Mouse (Mus musculus) liver, embryonic 11.5 days (tissue): ENCODE measurements at regions not wholly inside any gene's neighbourhood (a gene's known extent, or its start where the extent isn't known, plus 50 kb on each side); places are given as distances from the start of the nearest gene placed in this dataset.

Experiments used
- ATAC-seq: fragments of 200-750 bp; cut with Nextera tagmentation; replicated peaks from 2 replicates; pipeline ENCODE4 v1.8.0; 2017; ENCODE audit warnings: moderate number of reproducible peaks, mild to moderate bottlenecking, moderate TSS enrichment, moderate library complexity; ENCODE audit not compliant: low FRiP score
- DNase-seq: peaks from one replicate; pipeline ENCODE4 v3.0.0-alpha.2; 2017; ENCODE audit warnings: low spot score
- H3K27ac ChIP-seq: fragments of 300-500 bp; sonication (generic); 2 replicates; pipeline ENCODE4 v1.5.1; 2014; ENCODE audit warnings: mild to moderate bottlenecking, low read depth, low read length, control low read depth
- H3K27me3 ChIP-seq: fragments of 300-500 bp; sonication (generic); replicated peaks from 2 replicates; pipeline ENCODE4 v1.6.1; 2014; ENCODE audit warnings: low read length, mixed read lengths; ENCODE audit not compliant: control insufficient read depth, insufficient read depth
- H3K36me3 ChIP-seq: fragments of 300-500 bp; sonication (generic); 2 replicates; pipeline ENCODE4 v1.6.1; 2014; ENCODE audit warnings: mild to moderate bottlenecking, low read length, moderate library complexity, mixed read lengths; ENCODE audit not compliant: control insufficient read depth, insufficient read depth
- H3K4me1 ChIP-seq: fragments of 300-500 bp; sonication (generic); replicated peaks from 2 replicates; pipeline ENCODE4 v1.6.1; 2014; ENCODE audit warnings: low read length, mixed read lengths; ENCODE audit not compliant: control insufficient read depth, insufficient read depth
- H3K4me2 ChIP-seq: fragments of 300-500 bp; sonication (generic); 2 replicates; pipeline ENCODE4 v1.6.1; 2014; ENCODE audit warnings: mild to moderate bottlenecking, control low read depth, moderate library complexity
- H3K4me3 ChIP-seq: fragments of 300-500 bp; sonication (generic); 2 replicates; pipeline ENCODE4 v1.5.1; 2014; ENCODE audit warnings: low read depth, low read length, control low read depth
- H3K9ac ChIP-seq: fragments of 300-500 bp; sonication (generic); 2 replicates; pipeline ENCODE4 v1.6.1; 2014; ENCODE audit warnings: low read depth, low read length, control low read depth
- H3K9me3 ChIP-seq: fragments of 300-500 bp; sonication (generic); 2 replicates; pipeline ENCODE4 v1.6.1; 2016; ENCODE audit warnings: low read length, inconsistent platforms, mixed read lengths; ENCODE audit not compliant: control insufficient read depth
- WGBS: fragments of 180-500 bp; shearing (Covaris S2); extraction: QIAGEN DNeasy Blood & Tissue Kit; methylation state at CpG from one replicate; pipeline ENCODE4 v1.1.7; 2014; 5-methylcytosine and 5-hydroxymethylcytosine counted together

DNA sequence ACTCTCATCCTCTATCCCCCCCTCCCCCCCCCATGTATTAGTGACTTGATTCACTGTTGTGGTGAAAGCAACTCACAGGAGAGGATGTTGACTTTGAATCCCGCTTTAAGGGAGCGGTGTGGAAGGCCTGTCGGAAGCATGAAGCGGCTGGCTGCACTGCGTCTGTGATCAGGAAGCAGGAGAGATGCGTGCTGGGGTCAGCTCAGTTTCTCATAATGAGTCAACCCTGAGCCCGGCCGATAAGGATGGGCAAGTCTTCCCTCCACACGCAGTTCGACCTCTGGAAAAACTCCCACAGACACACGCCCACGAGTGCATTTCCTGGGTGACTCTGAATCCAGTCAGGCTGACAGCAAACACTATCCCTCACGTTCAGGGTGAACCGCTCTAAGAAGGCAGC is 398.0 kb downstream of the Sox9 start:
- Histone ChIP-seq H3K27ac (no peak overlapping the region), H3K4me1 (no peaks in the 10 kb centered on the region; the same call in 1 of the 2 replicates), H3K9ac (no peak overlapping the region), H3K36me3 (no peaks in the 10 kb centered on the region), H3K4me3 (no peak overlapping the region), H3K27me3 (no peaks in the 10 kb centered on the region), H3K9me3 (no peaks in the 10 kb centered on the region), H3K4me2 (no peak overlapping the region)
- DNase-seq, result no peak
- 49% methylated on average over 14 of the region's 14 CpGs for WGBS
- no peak for ATAC-seq

DNA sequence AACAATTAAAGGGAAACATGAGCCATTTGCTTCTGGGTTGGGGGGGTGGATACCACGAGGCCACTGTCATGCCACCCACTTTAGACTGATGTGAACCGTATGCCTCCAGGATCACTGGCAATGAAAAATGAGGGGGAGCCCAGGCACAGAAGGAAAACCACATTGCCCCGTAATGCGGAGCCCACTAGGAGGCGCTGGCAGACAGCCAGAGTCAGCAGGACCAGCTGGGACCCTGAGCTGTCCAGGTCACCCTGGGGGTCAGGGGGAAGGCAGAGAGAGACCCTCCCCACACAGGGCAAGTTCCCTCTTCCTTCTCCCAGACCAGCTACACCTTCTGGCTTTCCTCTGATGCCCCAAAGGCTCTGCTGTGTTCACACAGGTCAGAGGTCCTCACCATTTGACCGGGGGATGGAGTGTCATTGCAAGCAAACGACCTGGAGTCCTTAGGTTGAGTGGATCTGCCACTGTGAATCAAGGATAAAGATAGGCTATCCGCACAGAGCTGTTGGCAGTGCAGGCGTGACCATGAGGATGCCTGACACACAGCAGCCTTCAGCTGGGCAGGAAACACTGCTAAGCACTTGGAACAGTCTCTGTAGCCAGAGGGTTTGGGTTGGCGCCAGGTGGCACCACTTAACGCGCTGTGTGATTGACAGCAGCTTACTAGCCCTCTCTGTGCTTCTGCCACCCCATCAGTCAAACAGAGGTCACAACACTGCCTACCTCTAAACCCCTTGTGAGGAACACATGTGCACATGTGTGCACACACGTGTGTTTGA is 400.2 kb downstream of the Sox9 start:
- DNase-seq, result no peak
- Histone ChIP-seq H3K4me3 (no peak overlapping the region), H3K9me3 (no peaks in the 10 kb centered on the region), H3K27me3 (no peaks in the 10 kb centered on the region), H3K4me1 (no peaks in the 10 kb centered on the region; the same call in 1 of the 2 replicates), H3K36me3 (no peaks in the 10 kb centered on the region), H3K27ac (no peak overlapping the region), H3K4me2 (no peak overlapping the region), H3K9ac (no peak overlapping the region)
- 70% methylated on average over 13 of the region's 13 CpGs for WGBS
- no peak for ATAC-seq

DNA sequence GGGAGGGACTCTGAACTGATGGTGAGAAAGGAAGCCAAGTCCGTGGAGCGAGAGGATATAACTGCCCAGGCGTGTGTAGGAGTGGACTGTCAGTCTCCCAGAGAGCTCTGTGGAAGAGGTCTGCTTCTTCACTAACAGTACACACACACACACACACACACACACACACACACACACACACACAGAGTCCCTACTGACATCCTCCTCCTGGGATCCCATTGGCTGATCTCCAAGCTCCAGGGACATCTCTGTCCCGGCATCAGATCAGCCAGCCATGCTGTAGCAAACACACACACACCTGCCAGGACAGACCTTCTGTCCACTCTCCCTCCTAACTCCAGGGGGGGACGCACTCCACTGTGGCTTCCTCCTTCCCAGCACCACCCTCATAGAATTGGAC is 401.5 kb downstream of the Sox9 start:
- no peaks in the 10 kb centered on the region for H3K36me3 ChIP-seq
- no peak overlapping the region for H3K4me2 ChIP-seq
- no peak overlapping the region for H3K9ac ChIP-seq
- H3K27me3 ChIP-seq, result no peaks in the 10 kb centered on the region
- no peak overlapping the region for H3K27ac ChIP-seq
- H3K4me1 ChIP-seq, result no peaks in the 10 kb centered on the region; the same call in 1 of the 2 replicates
- no peak overlapping the region for H3K4me3 ChIP-seq
- ATAC-seq (no peak), DNase-seq (no peak)
- 75% methylated on average over 5 of the region's 5 CpGs for WGBS
- no peaks in the 10 kb centered on the region for H3K9me3 ChIP-seq

DNA sequence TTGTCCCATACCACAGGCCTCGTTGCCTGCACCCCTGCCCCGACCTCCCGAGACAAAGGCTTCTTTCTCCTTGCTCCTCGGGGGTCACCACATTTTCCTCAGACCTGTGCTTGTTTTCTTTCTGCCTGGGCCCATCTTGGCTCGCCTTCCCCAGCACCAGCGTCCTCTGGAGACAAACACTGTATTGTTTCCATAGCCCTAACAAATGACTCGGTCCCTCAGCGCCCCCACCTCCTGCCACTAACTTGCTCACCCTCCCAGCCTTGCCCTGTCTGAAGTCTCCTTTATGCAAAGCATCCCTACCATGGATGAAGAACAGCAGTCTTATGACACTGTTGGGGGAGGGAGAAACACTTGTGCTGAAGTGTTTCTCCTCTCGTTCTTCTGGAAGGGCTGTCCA is 402.1 kb downstream of the Sox9 start:
- Histone ChIP-seq H3K4me2 (no peak overlapping the region), H3K4me1 (no peaks in the 10 kb centered on the region; the same call in 1 of the 2 replicates), H3K27me3 (no peaks in the 10 kb centered on the region), H3K9me3 (no peaks in the 10 kb centered on the region), H3K9ac (no peak overlapping the region), H3K36me3 (no peaks in the 10 kb centered on the region), H3K27ac (no peak overlapping the region), H3K4me3 (no peak overlapping the region)
- 52% methylated on average over 9 of the region's 9 CpGs for WGBS
- no peak for DNase-seq
- no peak for ATAC-seq

DNA sequence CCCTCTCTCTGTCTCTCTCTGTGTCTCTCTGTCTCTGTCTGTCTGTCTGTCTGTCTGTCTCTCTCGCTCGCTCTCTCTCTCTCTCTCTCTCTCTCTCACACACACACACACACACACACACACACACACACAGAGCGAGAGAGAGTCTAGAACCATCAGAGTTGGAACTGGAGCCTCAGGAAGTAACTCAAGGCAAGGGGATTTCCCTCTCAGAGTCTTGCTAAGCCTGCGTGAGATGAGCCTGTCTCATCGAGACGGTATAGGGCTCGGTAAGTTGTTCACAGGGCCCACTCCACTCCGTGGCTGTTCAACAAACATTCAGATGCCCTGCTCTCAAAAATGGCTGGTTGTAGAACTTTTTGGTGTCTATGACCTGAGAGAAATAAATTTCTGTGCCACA is 405.4 kb downstream of the Sox9 start:
- Histone ChIP-seq H3K36me3 (no peaks in the 10 kb centered on the region), H3K27me3 (no peaks in the 10 kb centered on the region), H3K9me3 (no peaks in the 10 kb centered on the region), H3K4me1 (no peaks in the 10 kb centered on the region), H3K4me2 (no peak overlapping the region), H3K27ac (no peak overlapping the region), H3K9ac (no peak overlapping the region), H3K4me3 (no peak overlapping the region)
- no peak for DNase-seq
- 85% methylated on average over 8 of the region's 8 CpGs for WGBS
- no peak for ATAC-seq

DNA sequence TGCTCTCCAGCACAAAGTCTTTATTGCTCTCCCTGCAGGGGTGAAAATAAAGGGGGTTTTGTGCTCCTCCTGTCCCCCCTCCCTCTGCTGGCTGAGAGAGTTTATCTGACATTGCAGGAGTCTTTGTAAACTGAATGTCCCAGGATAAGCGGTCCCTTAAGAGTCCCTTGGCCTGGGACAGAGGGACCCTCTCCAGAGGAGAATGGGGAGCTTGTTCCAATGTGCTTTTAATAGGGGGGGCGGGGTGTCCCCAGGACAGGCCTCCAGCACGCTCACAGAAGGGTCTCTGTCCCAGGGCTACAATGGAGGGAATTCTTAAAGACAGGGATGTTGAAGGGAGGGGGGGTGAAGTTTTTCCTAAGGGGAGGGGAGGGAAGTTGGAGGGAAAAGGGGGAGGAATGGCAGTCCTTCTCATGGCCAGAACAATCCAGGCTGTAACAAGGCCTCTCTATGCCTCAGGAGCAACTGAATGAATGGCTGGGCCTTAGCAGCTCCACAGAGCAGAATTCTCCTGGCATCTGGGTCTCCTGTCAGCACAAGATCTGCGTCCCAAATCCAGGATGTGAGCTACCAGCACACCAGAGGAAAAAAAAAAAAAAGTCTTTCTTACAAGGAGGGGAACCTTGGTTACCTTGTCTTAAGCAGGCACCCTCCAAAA is 406.4 kb downstream of the Sox9 start:
- ATAC-seq (no peak), DNase-seq (no peak)
- no peak overlapping the region for H3K4me3 ChIP-seq

DNA sequence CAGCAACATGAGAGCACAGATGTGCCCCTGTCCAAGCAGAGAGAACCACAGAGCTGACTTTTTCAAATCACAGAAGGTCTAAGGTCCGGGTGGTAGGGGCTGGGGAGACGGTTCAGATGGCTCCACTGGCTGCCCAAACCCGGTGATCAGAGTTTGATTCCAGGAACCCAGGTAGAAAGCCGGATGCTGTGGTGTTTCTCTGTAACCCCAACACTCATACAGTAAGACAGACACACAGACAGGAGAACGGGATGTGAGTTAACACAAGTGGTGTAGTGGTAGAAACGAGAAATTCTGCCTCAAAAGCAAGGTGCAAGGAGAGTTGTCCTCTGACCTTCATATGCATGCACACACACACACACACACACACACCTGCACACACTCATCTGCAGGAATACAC is 408.0 kb downstream of the Sox9 start:
- DNase-seq (no peak), ATAC-seq (no peak)
- Histone ChIP-seq H3K36me3 (no peaks in the 10 kb centered on the region), H3K4me3 (no peak overlapping the region), H3K4me2 (no peak overlapping the region), H3K27ac (no peak overlapping the region), H3K9ac (no peak overlapping the region), H3K27me3 (no peaks in the 10 kb centered on the region), H3K4me1 (0 out of 2 replicates have a peak, but pooled peaks cover 2% of the 10 kb centered on the region), H3K9me3 (no peaks in the 10 kb centered on the region)
- 81% methylated on average over 6 of the region's 6 CpGs for WGBS

More for the DNA sequence above, 406.4 kb downstream of the Sox9 start:
- H3K27ac ChIP-seq, result no peak overlapping the region
- H3K9ac ChIP-seq, result no peak overlapping the region
- H3K4me2 ChIP-seq, result no peak overlapping the region
- no peaks in the 10 kb centered on the region for H3K27me3 ChIP-seq
- WGBS, result 64% methylated on average over 4 of the region's 4 CpGs
- H3K36me3 ChIP-seq, result no peaks in the 10 kb centered on the region
- no peaks in the 10 kb centered on the region for H3K9me3 ChIP-seq
- no peaks in the 10 kb centered on the region for H3K4me1 ChIP-seq

DNA sequence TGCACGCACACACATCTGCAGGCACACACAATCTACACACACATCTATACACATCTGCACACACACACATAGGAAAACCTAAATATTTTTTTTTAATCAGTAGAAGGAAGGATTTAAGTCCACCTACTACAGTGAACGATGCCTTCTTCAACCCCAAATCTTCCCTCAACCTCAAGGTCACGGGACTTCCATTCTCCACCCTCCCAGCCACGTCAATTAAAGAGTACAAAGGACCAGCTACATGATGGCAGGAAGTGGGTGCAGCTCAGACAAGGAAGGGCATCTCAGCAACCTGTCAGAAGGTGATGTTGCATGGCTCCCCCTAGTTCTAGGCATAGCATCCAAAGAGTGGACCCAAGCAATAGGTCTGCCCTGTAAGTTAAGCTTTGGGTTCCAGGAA is 408.5 kb downstream of the Sox9 start:
- no peak overlapping the region for H3K27ac ChIP-seq
- ATAC-seq (no peak), DNase-seq (no peak)
- H3K36me3 ChIP-seq, result no peaks in the 10 kb centered on the region
- no peak overlapping the region for H3K4me2 ChIP-seq
- 0 out of 2 replicates have a peak, but pooled peaks cover 2% of the 10 kb centered on the region for H3K4me1 ChIP-seq
- H3K9me3 ChIP-seq, result no peaks in the 10 kb centered on the region
- 73% methylated on average over 4 of the region's 4 CpGs for WGBS
- H3K9ac ChIP-seq, result no peak overlapping the region
- no peaks in the 10 kb centered on the region for H3K27me3 ChIP-seq
- no peak overlapping the region for H3K4me3 ChIP-seq

DNA sequence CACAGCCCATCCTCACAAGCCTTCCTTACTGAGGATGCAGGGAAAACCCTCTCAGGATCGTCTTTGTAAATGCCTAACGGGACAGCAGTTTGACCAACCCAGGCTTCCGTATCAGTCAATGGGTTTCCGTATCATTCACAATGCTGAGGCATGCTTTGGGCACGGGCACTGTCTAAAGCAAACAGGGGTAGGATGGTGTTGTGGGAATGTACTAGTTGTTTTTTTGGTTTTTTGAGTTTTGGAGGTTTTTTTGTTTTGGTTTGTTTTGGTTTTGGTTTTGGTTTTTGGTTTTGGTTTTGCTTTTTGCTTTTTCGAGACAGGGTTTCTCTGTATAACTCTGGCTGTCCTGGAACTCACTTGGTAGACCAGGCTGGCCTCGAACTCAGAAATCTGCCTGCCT is 409.0 kb downstream of the Sox9 start:
- no peak for DNase-seq
- ATAC-seq, result no peak
- Histone ChIP-seq H3K27ac (no peak overlapping the region), H3K4me3 (no peak overlapping the region), H3K27me3 (no peaks in the 10 kb centered on the region), H3K36me3 (no peaks in the 10 kb centered on the region), H3K9ac (no peak overlapping the region), H3K4me2 (no peak overlapping the region), H3K9me3 (no peaks in the 10 kb centered on the region), H3K4me1 (0 out of 2 replicates have a peak, but pooled peaks cover 2% of the 10 kb centered on the region)
- WGBS, result 80% methylated on average over 7 of the region's 7 CpGs
